In the genomic region with DNA sequence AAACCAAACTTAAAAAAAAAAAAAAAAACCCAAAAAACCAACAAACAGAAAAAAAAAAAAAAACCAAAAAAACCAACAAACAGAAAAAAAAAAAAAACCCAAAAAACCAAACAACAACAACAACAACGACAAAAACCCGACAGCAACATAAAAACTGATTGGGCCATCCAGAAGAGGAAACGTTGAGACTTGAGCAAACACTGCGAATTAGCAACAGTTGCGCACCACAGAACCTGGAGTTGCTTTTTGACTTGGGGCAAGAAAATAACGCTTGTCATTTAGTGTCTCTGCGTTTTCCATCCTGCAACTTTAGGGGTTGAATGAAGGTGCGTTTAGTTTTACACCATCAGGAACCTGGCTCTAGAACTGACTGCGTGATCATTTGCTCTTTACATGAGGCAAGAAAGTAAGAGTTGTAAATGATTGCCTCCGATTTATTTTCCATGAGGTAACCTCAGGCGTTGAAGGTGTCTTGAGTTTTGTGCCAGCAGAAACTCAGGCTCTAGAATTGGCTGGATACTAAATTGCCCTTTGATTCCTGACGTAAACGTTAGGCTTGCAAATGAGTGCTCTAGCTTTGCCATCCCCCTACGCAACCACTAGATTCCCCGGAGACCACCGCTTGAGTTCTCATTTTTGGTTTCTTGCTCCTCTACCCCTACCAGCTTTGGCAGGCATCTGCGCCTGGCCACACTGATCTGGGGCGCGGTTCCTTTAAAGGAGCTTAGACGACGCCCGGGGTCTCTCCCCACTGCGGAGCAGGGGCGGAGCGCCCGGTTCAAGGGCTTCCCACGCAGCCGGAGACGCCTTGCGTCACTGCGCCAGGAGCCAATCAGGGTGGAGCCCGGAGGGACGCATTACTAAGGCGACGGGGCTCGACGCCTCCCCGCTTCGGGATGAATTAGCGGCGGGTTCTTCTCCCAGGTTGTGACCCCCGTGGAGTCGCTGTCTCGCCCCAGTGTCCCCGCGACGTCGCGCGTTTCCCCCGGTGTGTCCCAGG, we compare ENCODE assay signal across 8 mouse cellular contexts. TPM values are rescaled to one million over a fixed set of nuclear protein-coding genes. Genes with fewer than 3 reads are reported as not detected.
DNase-seq lines count a peak whose midpoint lies in the region; ATAC-seq and TF ChIP-seq lines count a peak whose summit lies in the region.

Gene Lclat1, plus strand, starts transcription at position 828 of the 1,000 bp plus-strand sequence.

- peak; percentile 43 to 70; a peak in 3 of 4 replicates for TF ChIP-seq POLR2A in MEL (IDR thresholded peaks at IDR 0.05; ENCODE audit: control insufficient read depth in 1 of 2, insufficient read depth in 1 of 2, low read depth in 1 of 2, low read length in 2 of 2, poor library complexity in 1 of 2)
- peak; percentile 76; the same call in 1 of the 2 replicates for TF ChIP-seq POLR2A in cerebellum, adult 2 months (IDR thresholded peaks at IDR 0.05; ENCODE audit: borderline replicate concordance, insufficient read depth, low read length)

- WGBS in cerebellum, adult 2 months: 4% methylated on average over 51 of the region's 51 CpGs
- WGBS in lung, embryonic 16.5 days: 5% methylated on average over 43 of the region's 51 CpGs

- peaks cover 0 to 5% of the 10 kb centered on the region in 2 experiments; a peak in 1 of 4 replicates for H3K4me1 ChIP-seq in MEL (ENCODE audit: control insufficient read depth in 1 of 2, insufficient read depth in 2 of 2, low read length in 2 of 2)
- H3K4me1 ChIP-seq in cerebellum, adult 2 months (ENCODE audit: control insufficient read depth, insufficient read depth, low read length): no peaks in the 10 kb centered on the region
- peaks cover 14% of the 10 kb centered on the region for H3K4me1 ChIP-seq in lung, embryonic 16.5 days (replicated peaks; ENCODE audit: control insufficient read depth, insufficient read depth, low read length)

- H3K27ac ChIP-seq in MEL (ENCODE audit: control insufficient read depth, low read depth, low read length): peak within 1 kb of the TSS; percentile 39
- H3K27ac ChIP-seq in cerebellum, adult 2 months (ENCODE audit: insufficient read depth, low read length): peak within 1 kb of the TSS; percentile 49
- peak within 1 kb of the TSS; percentile 67 for H3K27ac ChIP-seq in lung, embryonic 16.5 days (ENCODE audit: low read length)

- peaks cover 10% of the 10 kb centered on the region for H3K79me2 ChIP-seq in MEL (ENCODE audit: control insufficient read depth, insufficient read depth, low read length, poor library complexity)

- peak; percentile 96 for DNase-seq in MEL (ENCODE audit: low read depth, low spot score)
- DNase-seq in cerebellum, adult 2 months: peak; percentile 95
- DNase-seq in forelimb bud, embryonic 11.5 days (ENCODE audit: low read depth, low spot score): peak; percentile 97
- peak; percentile 84 for DNase-seq in layer of hippocampus, adult 9-10 months (ENCODE audit: low spot score)
- DNase-seq in ovary, postnatal 10 days (ENCODE audit: low spot score): peak; percentile 93
- peak; percentile 95 for DNase-seq in thymus, postnatal 10 days (ENCODE audit: low spot score in 2 of 2)

- peaks cover 0 to 7% of the 10 kb centered on the region in 2 experiments; a peak in 2 of 4 replicates for H3K36me3 ChIP-seq in MEL (ENCODE audit: control insufficient read depth in 1 of 2, insufficient read depth in 2 of 2, low read length in 2 of 2)
- no peaks in the 10 kb centered on the region for H3K36me3 ChIP-seq in lung, embryonic 16.5 days (ENCODE audit: control insufficient read depth, insufficient read depth, low read length)

- no peaks in the 10 kb centered on the region for H3K9me3 ChIP-seq in MEL (replicated peaks; ENCODE audit: insufficient read depth, low read length)
- H3K9me3 ChIP-seq in lung, embryonic 16.5 days (ENCODE audit: control insufficient read depth, low read length): no peaks in the 10 kb centered on the region

- no peak for TF ChIP-seq EP300 in MEL (IDR thresholded peaks at IDR 0.05; ENCODE audit: low read depth in 1 of 2, low read length in 2 of 2)

- no peak for TF ChIP-seq CTCF in MEL (IDR thresholded peaks at IDR 0.05 in 2 of 3, conservative IDR thresholded peaks at IDR 0.05 in 1 of 3; ENCODE audit: control insufficient read depth in 1 of 3, insufficient read depth in 1 of 3, low read depth in 2 of 3, low read length in 3 of 3, poor library complexity in 1 of 3, severe bottlenecking in 1 of 3)
- TF ChIP-seq CTCF in cerebellum, adult 2 months (IDR thresholded peaks at IDR 0.05; ENCODE audit: borderline replicate concordance, insufficient read depth, low read depth, low read length): no peak

- peak; percentile 98 to 99 for ATAC-seq in hematopoietic stem cell, adult 5-6 weeks (replicated peaks in 1 of 2; ENCODE audit: insufficient read depth in 1 of 2, low FRiP score in 2 of 2, low TSS enrichment in 1 of 2, low read depth in 1 of 2, poor library complexity in 2 of 2, severe bottlenecking in 2 of 2)
- ATAC-seq in lung, embryonic 16.5 days (ENCODE audit: low read depth): peak; percentile 100

- H3K9ac ChIP-seq in MEL (ENCODE audit: control insufficient read depth, low read depth, low read length, poor library complexity, severe bottlenecking): peak within 1 kb of the TSS; percentile 83
- peak within 1 kb of the TSS; percentile 92 for H3K9ac ChIP-seq in lung, embryonic 16.5 days (ENCODE audit: low read length)

- no peak for TF ChIP-seq RAD21 in MEL (IDR thresholded peaks at IDR 0.05; ENCODE audit: low read depth, low read length)

- H3K4me2 ChIP-seq in lung, embryonic 16.5 days (ENCODE audit: low read depth, low read length): peak within 1 kb of the TSS; percentile 82

- H3K27me3 ChIP-seq in MEL (ENCODE audit: control insufficient read depth in 1 of 2, insufficient read depth in 2 of 2, low read length in 2 of 2): peaks cover 0 to 4% of the 10 kb centered on the region in 2 experiments; a peak in 2 of 4 replicates
- no peaks in the 10 kb centered on the region; the same call in 1 of the 2 replicates for H3K27me3 ChIP-seq in cerebellum, adult 2 months (ENCODE audit: control insufficient read depth, insufficient read depth, low read length)
- H3K27me3 ChIP-seq in lung, embryonic 16.5 days (ENCODE audit: control insufficient read depth, insufficient read depth, low read depth, low read length): no peaks in the 10 kb centered on the region

- peak within 1 kb of the TSS; percentile 83 to 91 for H3K4me3 ChIP-seq in MEL (ENCODE audit: control insufficient read depth in 1 of 2, insufficient read depth in 1 of 2, low read depth in 2 of 2, low read length in 2 of 2)
- H3K4me3 ChIP-seq in cerebellum, adult 2 months (replicated peaks; ENCODE audit: insufficient read depth, low read depth, low read length): peak within 1 kb of the TSS; percentile 93
- peak within 1 kb of the TSS; percentile 95 for H3K4me3 ChIP-seq in lung, embryonic 16.5 days (ENCODE audit: low read length)

TF ChIP-seq in MEL, 35 proteins besides CTCF, POLR2A, EP300 and RAD21 (continues in another document):
- TF ChIP-seq GABPA (IDR thresholded peaks at IDR 0.05; ENCODE audit: low read depth, low read length) (no peak), ZMIZ1 (IDR thresholded peaks at IDR 0.05; ENCODE audit: low read depth, low read length) (peak; percentile 59), HCFC1 (IDR thresholded peaks at IDR 0.05; ENCODE audit: low read depth, low read length) (peak; percentile 85), TAL1 (IDR thresholded peaks at IDR 0.05; ENCODE audit: low read length) (no peak), CHD1 (IDR thresholded peaks at IDR 0.05; ENCODE audit: low read depth, low read length) (no peak), BHLHE40 (IDR thresholded peaks at IDR 0.05; ENCODE audit: borderline replicate concordance, low read depth, low read length) (no peak), NELFE (IDR thresholded peaks at IDR 0.05; ENCODE audit: low read depth, low read length) (peak; percentile 60), KAT2A (conservative IDR thresholded peaks at IDR 0.05; ENCODE audit: low read depth, low read length) (no peak), SMC3 (IDR thresholded peaks at IDR 0.05; ENCODE audit: low read depth, low read length) (no peak), MAX (IDR thresholded peaks at IDR 0.05; ENCODE audit: low read length) (no peak; the same call in 1 of the 2 replicates), MEF2A (IDR thresholded peaks at IDR 0.05; ENCODE audit: extremely low read depth, insufficient replicate concordance, low read depth, low read length, poor library complexity, severe bottlenecking) (no peak), CHD2 (IDR thresholded peaks at IDR 0.05; ENCODE audit: low read length) (no peak), NRF1 (IDR thresholded peaks at IDR 0.05; ENCODE audit: insufficient read depth, low read depth, low read length, poor library complexity, severe bottlenecking) (peak; percentile 51; the same call in 1 of the 2 replicates), ETS1 (IDR thresholded peaks at IDR 0.05; ENCODE audit: low read depth, low read length) (0 out of 2 replicates have a peak, but pooled peaks have one; percentile 26), ELF1 (IDR thresholded peaks at IDR 0.05; ENCODE audit: low read depth, low read length) (peak; percentile 50; the same call in 1 of the 2 replicates), MYC (IDR thresholded peaks at IDR 0.05; ENCODE audit: low read depth, low read length) (no peak; the same call in 1 of the 2 replicates), ZNF384 (IDR thresholded peaks at IDR 0.05; ENCODE audit: low read depth, low read length) (peak; percentile 64; the same call in 1 of the 2 replicates), MAZ (IDR thresholded peaks at IDR 0.05; ENCODE audit: low read depth, low read length) (peak; percentile 55; the same call in 1 of the 2 replicates), JUND (IDR thresholded peaks at IDR 0.05; ENCODE audit: low read depth, low read length) (no peak), USF1 (IDR thresholded peaks at IDR 0.05; ENCODE audit: low read depth, low read length) (no peak; the same call in 1 of the 2 replicates), POLR2AphosphoS2 (IDR thresholded peaks at IDR 0.05; ENCODE audit: low read length) (peak; percentile 51; the same call in 1 of the 2 replicates), TBP (IDR thresholded peaks at IDR 0.05; ENCODE audit: low read depth, low read length) (peak; percentile 63), ZKSCAN1 (IDR thresholded peaks at IDR 0.05; ENCODE audit: low read depth, low read length) (no peak), USF2 (IDR thresholded peaks at IDR 0.05; ENCODE audit: borderline replicate concordance in 1 of 2, insufficient read depth in 1 of 2, low read depth in 1 of 2, low read length in 2 of 2) (no peak), MYB (IDR thresholded peaks at IDR 0.05; ENCODE audit: low read depth, low read length) (no peak)

RNA-seq across cellular contexts. Expression of gene Lclat1, which starts in this region (rescaled TPM):
- total RNA-seq in MEL (2012; rRNA removed): 9.4 and 9.6 TPM in 2 replicates
- polyA plus RNA-seq in MEL (2012; ENCODE audit: insufficient read depth in 1 of 2, insufficient read length in 2 of 2, low read depth in 1 of 2, low replicate concordance in 2 of 2, missing spikeins in 1 of 2): 10 to 100 TPM in 1 of 2 experiments, not detected in 1; 10.5 TPM
- 12.4 and 14.4 TPM in 2 replicates for polyA plus RNA-seq in cerebellum, adult 2 months (2012; rRNA removed)
- total RNA-seq in hematopoietic stem cell, adult 5-6 weeks (2017): 7.1 and 9.8 TPM in 2 replicates
- polyA plus RNA-seq in lung, embryonic 16.5 days (2015; fragmentation: Nextera tagmentation; extraction: Ambion mirVana): 17.1 and 20.5 TPM in 2 replicates

Comparison
In these comparisons a context has a peak if more than half of its experiments do, and no peak if none do; other contexts are left out.
1. Peak in every context shown above with its lines: DNase-seq, ATAC-seq, H3K4me3 ChIP-seq and H3K27ac ChIP-seq.